Mouse (Mus musculus): ENCODE results near the gene Drd3. TPM values are rescaled to one million over a fixed set of nuclear protein-coding genes. Genes with fewer than 3 reads are reported as not detected.

Gene Drd3
- total RNA-seq (2014; fragmentation: Nextera tagmentation) (not detected in 2 replicates), total RNA-seq (2017) (not detected in 2 replicates), polyA plus RNA-seq (2012) (not detected in 2 replicates)

- Histone ChIP-seq H3K9me3 (replicated peaks) (no peaks in the 10 kb centered on the region), H3K36me3 (replicated peaks) (no peaks in the 10 kb centered on the region), H3K4me1 (ENCODE audit: insufficient read depth, low read depth, low read length) (no peaks in the 10 kb centered on the region), H3K4me3 (ENCODE audit: low read depth, low read length) (no peak within 1 kb of the TSS), H3K27me3 (ENCODE audit: insufficient read depth, low read length) (no peaks in the 10 kb centered on the region)
- no peak for DNase-seq (ENCODE audit: low spot score)
- TF ChIP-seq TAL1 (conservative IDR thresholded peaks at IDR 0.05; ENCODE audit: low read depth, low read length): no peak
- no peak for TF ChIP-seq GATA2 (IDR thresholded peaks at IDR 0.05; ENCODE audit: borderline replicate concordance, low read depth, low read length)
- TF ChIP-seq CTCF (IDR thresholded peaks at IDR 0.05; ENCODE audit: low read depth, low read length): no peak
- TF ChIP-seq GATA1 (IDR thresholded peaks at IDR 0.05; ENCODE audit: borderline replicate concordance, low read length): no peak
- no peak for TF ChIP-seq POLR2AphosphoS5 (IDR thresholded peaks at IDR 0.05; ENCODE audit: insufficient replicate concordance, low read depth, low read length)
- no peak for ATAC-seq (ENCODE audit: extremely low read depth, insufficient number of reproducible peaks, low FRiP score, poor library complexity, severe bottlenecking)
Measured at GRCm38 (mm10) chr16:43753751-43754150, at the start of gene Drd3. Gene Drd3, plus strand, starts transcription at chr16:43754026.

- ATAC-seq (ENCODE audit: extremely low read depth, insufficient number of reproducible peaks, low FRiP score, poor library complexity, severe bottlenecking): no peak
- Histone ChIP-seq H3K27me3 (ENCODE audit: insufficient read depth, low read length) (no peaks in the 10 kb centered on the region), H3K4me3 (ENCODE audit: low read depth, low read length) (no peak overlapping the region), H3K36me3 (replicated peaks) (no peaks in the 10 kb centered on the region), H3K9me3 (replicated peaks) (no peaks in the 10 kb centered on the region), H3K4me1 (ENCODE audit: insufficient read depth, low read depth, low read length) (no peaks in the 10 kb centered on the region)
- DNase-seq (ENCODE audit: low spot score): no peak
- TF ChIP-seq POLR2AphosphoS5 (IDR thresholded peaks at IDR 0.05; ENCODE audit: insufficient replicate concordance, low read depth, low read length): no peak
Measured at GRCm38 (mm10) chr16:43708335-43709061, 45.3 kb upstream of the Drd3 start.

DNA sequence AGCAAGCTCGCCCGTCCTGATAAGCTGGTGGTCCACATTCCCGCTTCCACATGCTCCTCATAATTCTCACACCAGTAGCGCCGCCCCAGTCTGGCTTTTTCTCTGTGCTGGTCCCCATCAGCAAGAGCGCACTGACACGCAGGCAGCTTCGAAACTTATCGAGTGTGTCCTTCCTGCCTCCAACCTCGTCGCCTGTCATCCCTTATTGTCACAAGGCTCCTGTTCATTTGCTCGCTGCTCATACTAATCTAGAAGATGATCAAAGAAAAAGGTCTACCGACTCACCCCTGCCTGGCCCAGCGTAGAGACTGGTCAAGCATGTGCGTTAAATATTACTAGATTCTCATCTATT is 44.8 kb upstream of the Drd3 start:
- Histone ChIP-seq H3K36me3 (replicated peaks) (no peaks in the 10 kb centered on the region), H3K27me3 (ENCODE audit: insufficient read depth, low read length) (no peaks in the 10 kb centered on the region), H3K4me3 (ENCODE audit: low read depth, low read length) (no peak overlapping the region), H3K9me3 (replicated peaks) (no peaks in the 10 kb centered on the region), H3K4me1 (ENCODE audit: insufficient read depth, low read depth, low read length) (no peaks in the 10 kb centered on the region)
- ATAC-seq (ENCODE audit: extremely low read depth, insufficient number of reproducible peaks, low FRiP score, poor library complexity, severe bottlenecking) (no peak), DNase-seq (ENCODE audit: low spot score) (no peak)
- no peak for TF ChIP-seq POLR2AphosphoS5 (IDR thresholded peaks at IDR 0.05; ENCODE audit: insufficient replicate concordance, low read depth, low read length)

DNA sequence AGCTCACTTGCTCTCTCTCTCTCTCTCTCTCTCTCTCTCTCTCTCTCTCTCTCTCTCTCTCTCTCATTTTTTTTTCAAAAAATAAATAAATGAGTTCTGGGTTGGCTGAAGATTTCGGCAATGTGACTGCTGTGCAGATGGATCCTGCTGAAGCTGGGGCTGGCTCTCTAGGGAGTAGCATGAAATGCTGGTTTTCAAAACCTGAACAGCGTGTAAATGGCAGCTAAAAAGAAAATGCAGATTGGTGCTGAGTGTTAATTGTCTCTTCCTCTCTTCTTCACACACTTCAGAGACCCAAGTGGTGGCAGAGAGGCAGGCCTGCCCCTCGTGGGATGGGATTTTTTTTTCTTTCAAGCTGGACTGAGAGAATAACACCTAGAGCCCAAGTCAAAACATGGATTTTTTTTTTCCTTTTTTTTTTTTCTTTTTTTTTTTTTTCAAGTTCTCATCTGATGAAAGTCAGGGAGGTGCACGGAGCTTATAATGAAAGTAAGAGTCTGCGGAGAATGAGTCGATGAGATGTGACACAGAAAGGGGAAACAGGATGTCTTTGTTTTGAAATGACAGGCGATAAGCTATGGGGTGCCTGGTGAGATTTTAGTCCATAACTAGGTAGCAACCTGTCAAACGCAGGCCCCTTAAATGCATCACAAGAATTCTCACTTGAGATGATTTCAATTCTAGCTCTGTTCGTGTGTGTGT is 44.2 kb upstream of the Drd3 start:
- ATAC-seq (ENCODE audit: extremely low read depth, insufficient number of reproducible peaks, low FRiP score, poor library complexity, severe bottlenecking): no peak
- Histone ChIP-seq H3K4me3 (ENCODE audit: low read depth, low read length) (no peak overlapping the region), H3K27me3 (ENCODE audit: insufficient read depth, low read length) (no peaks in the 10 kb centered on the region), H3K36me3 (replicated peaks) (no peaks in the 10 kb centered on the region), H3K9me3 (replicated peaks) (no peaks in the 10 kb centered on the region), H3K4me1 (ENCODE audit: insufficient read depth, low read depth, low read length) (no peaks in the 10 kb centered on the region)
- no peak for DNase-seq (ENCODE audit: low spot score)
- TF ChIP-seq GATA2 (IDR thresholded peaks at IDR 0.05; ENCODE audit: borderline replicate concordance, low read depth, low read length) (no peak), TAL1 (conservative IDR thresholded peaks at IDR 0.05; ENCODE audit: low read depth, low read length) (no peak), GATA1 (IDR thresholded peaks at IDR 0.05; ENCODE audit: borderline replicate concordance, low read length) (no peak), POLR2AphosphoS5 (IDR thresholded peaks at IDR 0.05; ENCODE audit: insufficient replicate concordance, low read depth, low read length) (no peak), CTCF (IDR thresholded peaks at IDR 0.05; ENCODE audit: low read depth, low read length) (no peak)

DNA sequence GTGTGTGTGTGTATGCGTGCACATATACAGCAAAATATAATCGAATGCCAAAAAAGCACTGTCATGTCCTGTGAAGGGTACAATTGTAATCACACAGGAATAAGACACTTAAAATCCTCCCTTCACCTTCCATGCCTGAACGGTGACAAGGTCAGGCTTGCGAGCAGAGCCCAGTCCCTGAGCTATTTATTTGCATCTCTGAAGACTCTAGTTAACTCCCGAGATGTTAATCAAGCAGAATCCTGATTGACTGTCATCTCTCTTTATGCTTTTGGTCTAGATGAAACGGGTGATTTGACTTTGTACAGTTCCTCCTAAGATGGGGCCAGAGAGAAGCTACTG is 43.7 kb upstream of the Drd3 start:
- H3K4me3 ChIP-seq (ENCODE audit: low read depth, low read length): no peak overlapping the region
- no peaks in the 10 kb centered on the region for H3K4me1 ChIP-seq (ENCODE audit: insufficient read depth, low read depth, low read length)
- H3K9me3 ChIP-seq (replicated peaks): no peaks in the 10 kb centered on the region
- H3K27me3 ChIP-seq (ENCODE audit: insufficient read depth, low read length): no peaks in the 10 kb centered on the region
- ATAC-seq (ENCODE audit: extremely low read depth, insufficient number of reproducible peaks, low FRiP score, poor library complexity, severe bottlenecking) (no peak), DNase-seq (ENCODE audit: low spot score) (no peak)
- H3K36me3 ChIP-seq (replicated peaks): no peaks in the 10 kb centered on the region
- no peak for TF ChIP-seq GATA1 (IDR thresholded peaks at IDR 0.05; ENCODE audit: borderline replicate concordance, low read length)
- no peak for TF ChIP-seq GATA2 (IDR thresholded peaks at IDR 0.05; ENCODE audit: borderline replicate concordance, low read depth, low read length)
- TF ChIP-seq CTCF (IDR thresholded peaks at IDR 0.05; ENCODE audit: low read depth, low read length): no peak
- TF ChIP-seq TAL1 (conservative IDR thresholded peaks at IDR 0.05; ENCODE audit: low read depth, low read length): no peak
- no peak for TF ChIP-seq POLR2AphosphoS5 (IDR thresholded peaks at IDR 0.05; ENCODE audit: insufficient replicate concordance, low read depth, low read length)

DNA sequence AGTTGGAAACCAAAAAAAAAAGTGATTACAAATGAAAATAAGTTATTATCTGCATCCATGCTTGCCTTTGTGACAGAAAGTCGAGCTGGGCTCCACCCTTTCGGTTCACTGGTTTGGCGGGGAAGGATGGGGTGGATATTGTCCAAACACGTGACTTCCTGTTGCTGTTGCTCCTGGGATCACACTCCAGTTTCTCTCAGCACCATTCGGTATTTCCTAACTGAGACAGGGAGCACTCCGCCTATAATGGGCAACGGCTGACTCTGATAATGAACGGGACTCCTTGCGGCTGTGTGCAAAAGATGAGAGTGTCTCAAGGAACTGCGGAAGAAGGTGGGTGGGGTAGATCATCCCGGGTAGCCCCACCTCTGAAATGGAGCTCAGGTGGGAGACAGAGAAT is 43.2 kb upstream of the Drd3 start:
- DNase-seq (ENCODE audit: low spot score) (no peak), ATAC-seq (ENCODE audit: extremely low read depth, insufficient number of reproducible peaks, low FRiP score, poor library complexity, severe bottlenecking) (no peak)
- no peaks in the 10 kb centered on the region for H3K4me1 ChIP-seq (ENCODE audit: insufficient read depth, low read depth, low read length)
- H3K27me3 ChIP-seq (ENCODE audit: insufficient read depth, low read length): no peaks in the 10 kb centered on the region
- TF ChIP-seq POLR2AphosphoS5 (IDR thresholded peaks at IDR 0.05; ENCODE audit: insufficient replicate concordance, low read depth, low read length) (no peak), CTCF (IDR thresholded peaks at IDR 0.05; ENCODE audit: low read depth, low read length) (no peak), TAL1 (conservative IDR thresholded peaks at IDR 0.05; ENCODE audit: low read depth, low read length) (no peak), GATA2 (IDR thresholded peaks at IDR 0.05; ENCODE audit: borderline replicate concordance, low read depth, low read length) (no peak), GATA1 (IDR thresholded peaks at IDR 0.05; ENCODE audit: borderline replicate concordance, low read length) (no peak)
- H3K4me3 ChIP-seq (ENCODE audit: low read depth, low read length): no peak overlapping the region
- H3K9me3 ChIP-seq (replicated peaks): no peaks in the 10 kb centered on the region
- no peaks in the 10 kb centered on the region for H3K36me3 ChIP-seq (replicated peaks)

All from G1E (cell line).